Mouse (Mus musculus) granulocyte monocyte progenitor cell, adult 5-6 weeks (primary cell): ENCODE measurements at regions not wholly inside any gene's neighbourhood (a gene's known extent, or its start where the extent isn't known, plus 50 kb on each side); places are given as distances from the start of the nearest gene placed in this dataset.

Experiments used
- ATAC-seq: replicated peaks from 2 replicates; pipeline ENCODE4 v1.8.0; 2016; ENCODE audit warnings: mild to moderate bottlenecking, moderate TSS enrichment, inconsistent platforms; ENCODE audit not compliant: poor library complexity, severe bottlenecking

- ATAC-seq: no peak
These were observed 172.1 kb upstream of the Serpine2 start for GRCm38 (mm10) chr1:80033121-80033520.

- ATAC-seq: peak; percentile 79
These were observed 171.5 kb upstream of the Serpine2 start for GRCm38 (mm10) chr1:80032464-80032863.

GRCm38 (mm10) chr1:80030635-80031034, 169.7 kb upstream of the Serpine2 start:
- no peak for ATAC-seq

- ATAC-seq: no peak
These were observed 169.2 kb upstream of the Serpine2 start for GRCm38 (mm10) chr1:80030224-80030623.

- ATAC-seq: peak; percentile 90
These were observed 165.1 kb upstream of the Serpine2 start for GRCm38 (mm10) chr1:80025863-80026616.

GRCm38 (mm10) chr1:80023518-80024095, 162.6 kb upstream of the Serpine2 start:
- no peak for ATAC-seq

- ATAC-seq: no peak
These were observed 160.9 kb upstream of the Serpine2 start for GRCm38 (mm10) chr1:80021866-80022265.

- no peak for ATAC-seq
These were observed 157.5 kb upstream of the Serpine2 start for GRCm38 (mm10) chr1:80018391-80019065.

GRCm38 (mm10) chr1:80015474-80015873, 154.5 kb upstream of the Serpine2 start:
- peak; percentile 92 for ATAC-seq

GRCm38 (mm10) chr1:80014586-80014985, 153.6 kb upstream of the Serpine2 start:
- ATAC-seq: no peak

GRCm38 (mm10) chr1:80010724-80011123, 149.7 kb upstream of the Serpine2 start:
- no peak for ATAC-seq

GRCm38 (mm10) chr1:79999081-79999480, 138.1 kb upstream of the Serpine2 start:
- ATAC-seq: peak; percentile 81

- ATAC-seq: no peak
These were observed 136.9 kb upstream of the Serpine2 start for GRCm38 (mm10) chr1:79997911-79998310.

GRCm38 (mm10) chr1:79997456-79997855, 136.5 kb upstream of the Serpine2 start:
- no peak for ATAC-seq

GRCm38 (mm10) chr1:79984721-79985120, 123.7 kb upstream of the Serpine2 start:
- no peak for ATAC-seq

GRCm38 (mm10) chr1:79982678-79983280, 121.8 kb upstream of the Serpine2 start:
- no peak for ATAC-seq

GRCm38 (mm10) chr1:79979863-79980262, 118.9 kb upstream of the Serpine2 start:
- ATAC-seq: peak; percentile 61

- no peak for ATAC-seq
These were observed 117.2 kb upstream of the Serpine2 start for GRCm38 (mm10) chr1:79978156-79978555.

GRCm38 (mm10) chr1:79956121-79956520, 95.1 kb upstream of the Serpine2 start:
- ATAC-seq: no peak

GRCm38 (mm10) chr1:79944231-79944630, 83.3 kb upstream of the Serpine2 start:
- ATAC-seq: no peak

- peak; percentile 79 for ATAC-seq
These were observed 71.5 kb upstream of the Serpine2 start for GRCm38 (mm10) chr1:79932435-79932834.
